Mouse (Mus musculus) lung, postnatal 0 days (tissue): Measurements from ENCODE around the gene Gtf2b. TPM values are rescaled to one million over a fixed set of nuclear protein-coding genes. Genes with fewer than 3 reads are reported as not detected.

Experiments used
- ATAC-seq: fragments of 200-750 bp; cut with Nextera tagmentation; 2 replicates; pipeline ENCODE4 v1.8.0; 2017; ENCODE audit warnings: moderate library complexity
- DNase-seq: peaks from one replicate; pipeline ENCODE4 v3.0.0-alpha.2; 2016; ENCODE audit warnings: low spot score
- H3K27ac ChIP-seq: fragments of 300-500 bp; sonication (generic); 2 replicates; pipeline ENCODE4 v1.5.1; 2014; ENCODE audit warnings: antibody characterized with exemption, mild to moderate bottlenecking, low read length, mixed read lengths
- H3K27me3 ChIP-seq: fragments of 300-500 bp; sonication (generic); replicated peaks from 2 replicates; pipeline ENCODE4 v1.6.1; 2014; ENCODE audit warnings: low read length, mixed read lengths; ENCODE audit not compliant: insufficient read depth
- H3K36me3 ChIP-seq: fragments of 300-500 bp; sonication (generic); 2 replicates; pipeline ENCODE4 v1.6.1; 2014; ENCODE audit warnings: low read length, mixed read lengths; ENCODE audit not compliant: insufficient read depth
- H3K4me1 ChIP-seq: fragments of 300-500 bp; sonication (generic); 2 replicates; pipeline ENCODE4 v1.6.1; 2014; ENCODE audit warnings: antibody characterized with exemption, low read depth, low read length, mixed read lengths; ENCODE audit not compliant: insufficient read depth
- H3K4me2 ChIP-seq: fragments of 300-500 bp; sonication (generic); replicated peaks from 2 replicates; pipeline ENCODE4 v1.6.1; 2014; ENCODE audit warnings: low read depth, mild to moderate bottlenecking, low read length, moderate library complexity, mixed read lengths
- H3K4me3 ChIP-seq: fragments of 300-500 bp; sonication (generic); 2 replicates; pipeline ENCODE4 v1.5.1; 2014; ENCODE audit warnings: low read depth, low read length
- H3K9ac ChIP-seq: fragments of 300-500 bp; sonication (generic); replicated peaks from 2 replicates; pipeline ENCODE4 v1.6.1; 2014; ENCODE audit warnings: low read depth, mild to moderate bottlenecking
- H3K9me3 ChIP-seq: fragments of 300-500 bp; sonication (generic); 2 replicates; pipeline ENCODE4 v1.6.1; 2016; ENCODE audit warnings: low read length, mixed read lengths
- CTCF ChIP-seq: IDR thresholded peaks from 2 replicates; pipeline ENCODE4 v1.5.1; 2016; ENCODE audit warnings: antibody characterized with exemption, mild to moderate bottlenecking
- EP300 ChIP-seq: IDR thresholded peaks from 2 replicates; pipeline ENCODE4 v1.6.1; 2016; ENCODE audit warnings: antibody characterized with exemption, mild to moderate bottlenecking, control low read depth
- WGBS: fragments of 180-500 bp; shearing (Covaris S2); extraction: QIAGEN DNeasy Blood & Tissue Kit; methylation state at CpG from one replicate; pipeline ENCODE4 v1.1.7; 2014; 5-methylcytosine and 5-hydroxymethylcytosine counted together
- polyA plus RNA-seq: library from polyadenylated mRNA; unstranded; fragments of >200 nt; fragmentation: Nextera tagmentation; extraction: Ambion mirVana; gene quantifications from 2 replicates; pipeline ENCODE4 v1.2.1, GENCODE M21; 2015

The Gtf2b gene
- polyA plus RNA-seq = 79.6 and 80.0 TPM in 2 replicates

DNA sequence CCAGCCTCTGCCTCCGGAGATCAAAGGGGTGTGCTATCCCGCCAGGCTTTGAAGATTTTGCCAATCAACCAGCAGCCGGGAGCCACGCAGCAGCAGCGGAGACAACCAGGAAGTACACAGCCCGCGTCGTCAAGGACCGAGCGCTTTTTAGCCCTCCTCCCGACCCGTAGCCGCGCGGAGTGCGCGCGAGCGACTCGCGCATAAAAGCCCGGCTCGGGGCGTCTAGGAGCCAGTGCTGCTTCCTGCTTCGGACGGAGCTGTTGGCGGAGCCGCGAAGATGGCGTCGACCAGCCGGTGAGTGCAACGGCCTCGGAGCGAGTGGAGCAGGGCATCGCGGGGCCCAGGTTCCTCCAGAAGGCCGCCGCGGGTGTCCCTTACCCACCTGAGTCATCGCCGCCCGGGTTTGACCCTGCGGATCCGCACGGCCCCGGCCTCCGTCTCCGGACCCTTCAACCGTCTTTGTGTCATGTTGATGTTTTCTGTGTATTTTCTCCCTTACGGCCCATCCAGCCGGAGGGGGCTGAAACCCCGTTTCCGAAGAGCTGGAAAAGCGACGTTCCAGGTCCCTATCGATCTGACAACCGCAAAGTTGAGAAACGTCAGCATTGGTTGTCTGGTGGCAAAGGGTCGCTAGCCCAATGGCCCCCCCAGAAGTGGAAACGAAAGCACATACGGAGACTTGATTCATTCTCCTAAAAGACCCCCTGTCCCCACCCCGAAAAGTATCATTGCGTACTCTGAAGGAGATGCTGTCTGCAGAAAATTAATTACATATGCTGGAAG lies at the start of gene Gtf2b:
Gene Gtf2b, plus strand, starts transcription at position 51 of the 783 bp plus-strand sequence.
- Histone ChIP-seq H3K27me3 (no peaks in the 10 kb centered on the region), H3K9me3 (no peaks in the 10 kb centered on the region), H3K4me3 (peak within 1 kb of the TSS; percentile 98), H3K9ac (peak within 1 kb of the TSS; percentile 95), H3K4me2 (peak within 1 kb of the TSS; percentile 83), H3K27ac (peak within 1 kb of the TSS; percentile 85), H3K36me3 (no peaks in the 10 kb centered on the region), H3K4me1 (peaks cover 5% of the 10 kb centered on the region; the same call in 1 of the 2 replicates)
- ATAC-seq (peak; percentile 100), DNase-seq (peak; percentile 97)
- WGBS = under 1% methylated on average over 64 of the region's 64 CpGs
- no peak for TF ChIP-seq CTCF
- TF ChIP-seq EP300 = peak; percentile 58; the same call in 1 of the 2 replicates

DNA sequence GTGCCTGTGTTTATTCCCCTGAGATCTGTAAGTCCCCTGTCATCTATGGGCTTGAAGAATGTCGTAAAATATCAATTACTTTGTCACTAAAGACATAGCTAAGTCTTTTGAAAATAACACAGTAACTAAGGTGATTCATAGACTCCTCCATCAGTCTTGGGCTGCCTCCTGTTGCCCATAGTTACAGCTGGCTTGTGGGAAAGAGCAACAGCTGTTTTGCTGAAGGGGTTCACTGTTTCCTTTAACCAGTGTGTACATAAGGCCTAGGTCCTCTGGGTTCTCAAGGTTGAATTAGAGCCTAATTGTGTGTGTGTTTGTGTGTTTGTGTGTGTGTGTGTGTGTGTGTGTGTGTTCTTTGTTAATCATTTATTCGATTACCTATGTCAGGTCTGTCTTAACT lies 39.4 kb upstream of the Gtf2b start:
- TF ChIP-seq EP300 (no peak), CTCF (no peak)
- Histone ChIP-seq H3K36me3 (0 out of 2 replicates have a peak, but pooled peaks cover 4% of the 10 kb centered on the region), H3K9me3 (no peaks in the 10 kb centered on the region), H3K4me3 (no peak overlapping the region), H3K9ac (no peak overlapping the region), H3K27ac (no peak overlapping the region), H3K4me1 (no peaks in the 10 kb centered on the region), H3K27me3 (no peaks in the 10 kb centered on the region), H3K4me2 (no peak overlapping the region)
- WGBS = 85% methylated on average over 2 of the region's 2 CpGs
- ATAC-seq = no peak
- DNase-seq = no peak

DNA sequence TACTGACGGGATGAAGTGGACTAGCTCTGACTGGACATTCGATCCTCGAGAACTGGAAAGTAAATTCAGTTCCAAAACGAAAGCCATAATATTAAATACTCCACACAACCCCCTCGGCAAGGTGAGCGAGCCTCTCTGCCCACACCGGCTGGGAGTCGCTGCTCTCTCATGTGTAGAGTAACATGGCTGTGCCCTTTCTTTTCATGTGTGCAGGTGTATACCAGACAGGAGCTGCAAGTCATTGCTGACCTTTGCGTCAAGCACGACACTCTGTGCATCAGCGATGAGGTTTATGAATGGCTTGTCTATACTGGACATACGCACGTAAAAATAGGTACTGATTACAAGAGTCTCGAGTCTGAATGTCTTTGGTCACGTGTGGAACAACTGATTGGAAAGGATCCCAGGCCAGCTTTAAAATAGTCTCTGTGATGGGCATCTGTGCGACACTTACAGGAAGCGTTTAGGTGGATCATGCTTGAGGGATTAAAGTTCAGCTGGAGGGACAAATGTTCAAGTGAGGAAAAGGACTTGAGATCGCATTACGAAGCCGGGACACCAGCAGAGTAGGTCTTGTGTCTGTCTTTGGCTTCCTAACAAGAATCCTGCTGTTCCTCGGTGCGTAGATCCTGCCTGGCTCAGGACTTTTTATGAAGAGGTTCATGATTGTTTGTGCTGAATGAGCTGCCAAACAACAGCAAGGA lies 38.7 kb upstream of the Gtf2b start:
- H3K9ac ChIP-seq = no peak overlapping the region
- 87% methylated on average over 22 of the region's 22 CpGs for WGBS
- DNase-seq = no peak
- no peak overlapping the region for H3K4me3 ChIP-seq
- TF ChIP-seq CTCF = no peak
- no peak for TF ChIP-seq EP300
- no peaks in the 10 kb centered on the region for H3K4me1 ChIP-seq
- no peak overlapping the region for H3K27ac ChIP-seq
- no peak for ATAC-seq
- H3K4me2 ChIP-seq = no peak overlapping the region
- 0 out of 2 replicates have a peak, but pooled peaks cover 4% of the 10 kb centered on the region for H3K36me3 ChIP-seq
- H3K27me3 ChIP-seq = no peaks in the 10 kb centered on the region
- H3K9me3 ChIP-seq = no peaks in the 10 kb centered on the region

DNA sequence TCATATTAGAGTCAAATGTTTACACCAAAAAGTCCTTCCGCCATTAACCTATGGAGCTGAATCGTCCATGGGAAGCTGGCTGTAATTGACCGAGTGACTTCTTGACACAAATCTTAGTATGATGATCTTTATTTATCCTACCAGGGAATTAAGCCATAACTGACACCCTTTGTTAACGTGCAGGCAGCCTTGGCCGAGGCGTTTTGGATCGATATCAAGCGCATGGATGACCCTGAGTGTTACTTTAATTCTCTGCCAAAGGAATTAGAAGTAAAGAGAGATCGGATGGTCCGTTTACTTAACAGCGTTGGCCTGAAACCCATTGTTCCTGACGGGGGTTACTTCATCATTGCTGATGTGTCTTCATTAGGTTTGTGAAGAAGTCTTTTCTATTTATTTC lies 30.6 kb upstream of the Gtf2b start:
- H3K9me3 ChIP-seq = no peaks in the 10 kb centered on the region
- TF ChIP-seq CTCF = no peak
- no peak for TF ChIP-seq EP300

DNA sequence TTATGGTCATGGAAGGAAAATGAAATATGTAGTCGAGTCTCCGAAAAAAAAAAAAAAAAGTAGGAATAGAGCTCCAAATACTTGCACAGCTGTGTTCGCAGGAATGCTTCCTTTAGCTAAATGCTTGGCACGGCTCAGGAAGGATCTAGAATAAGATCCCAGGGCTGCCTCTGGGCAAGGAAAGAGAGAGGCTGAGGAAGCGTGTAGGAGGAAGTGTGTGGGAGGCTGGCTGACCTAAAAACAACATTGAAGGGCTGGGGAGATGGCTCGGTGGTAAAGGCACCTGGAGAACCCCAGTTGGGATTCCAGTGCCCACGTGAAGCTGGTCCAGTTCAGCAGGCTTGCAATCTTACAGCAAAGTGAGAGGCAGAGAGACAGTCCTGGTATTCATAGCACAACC lies 23.9 kb upstream of the Gtf2b start:
- H3K4me1 ChIP-seq = no peaks in the 10 kb centered on the region
- DNase-seq (no peak), ATAC-seq (no peak)
- no peak overlapping the region for H3K4me3 ChIP-seq
- H3K9me3 ChIP-seq = no peaks in the 10 kb centered on the region
- TF ChIP-seq CTCF (no peak), EP300 (no peak)
- H3K27ac ChIP-seq = no peak overlapping the region
- no peaks in the 10 kb centered on the region for H3K27me3 ChIP-seq
- WGBS = 42% methylated on average over 7 of the region's 7 CpGs
- H3K36me3 ChIP-seq = no peaks in the 10 kb centered on the region
- H3K4me2 ChIP-seq = no peak overlapping the region
- H3K9ac ChIP-seq = no peak overlapping the region

More for the DNA sequence above, 30.6 kb upstream of the Gtf2b start:
- 42% methylated on average over 12 of the region's 12 CpGs for WGBS
- Histone ChIP-seq H3K4me2 (no peak overlapping the region), H3K27me3 (no peaks in the 10 kb centered on the region), H3K4me1 (no peaks in the 10 kb centered on the region), H3K9ac (no peak overlapping the region), H3K36me3 (no peaks in the 10 kb centered on the region), H3K27ac (no peak overlapping the region), H3K4me3 (no peak overlapping the region)
- DNase-seq = peak; percentile 12
- ATAC-seq = peak; percentile 32; the same call in 1 of the 2 replicates
